Mouse (Mus musculus): ENCODE data around the gene Hoxc11.

- TF ChIP-seq CTCF (IDR thresholded peaks at IDR 0.05; ENCODE audit: low read depth) (no peak), EP300 (IDR thresholded peaks at IDR 0.05; ENCODE audit: low read depth) (no peak)
Measured at GRCm38 (mm10) chr15:102981379-102982288, 27.4 kb downstream of the Hoxc11 start.

Data from heart, postnatal 0 days (tissue).